Mouse (Mus musculus) limb, embryonic 15.5 days (tissue): ENCODE results near the gene Adap1. TPM values are rescaled to one million over a fixed set of nuclear protein-coding genes. Genes with fewer than 3 reads are reported as not detected.

ENCODE experiments used
- ATAC-seq: fragments of 200-750 bp; cut with Nextera tagmentation; 2 replicates; pipeline ENCODE4 v1.8.0; 2017; ENCODE audit warnings: low read depth, moderate TSS enrichment; ENCODE audit not compliant: insufficient number of reproducible peaks, low FRiP score, low TSS enrichment
- H3K27ac ChIP-seq: fragments of 300-500 bp; sonication (generic); 2 replicates; pipeline ENCODE4 v1.5.1; 2015; ENCODE audit warnings: moderate library complexity, mild to moderate bottlenecking, inconsistent platforms
- H3K27me3 ChIP-seq: fragments of 300-500 bp; sonication (generic); 2 replicates; pipeline ENCODE4 v1.6.1; 2015; ENCODE audit warnings: inconsistent platforms
- H3K36me3 ChIP-seq: fragments of 300-500 bp; sonication (generic); 2 replicates; pipeline ENCODE4 v1.6.1; 2015; ENCODE audit warnings: inconsistent platforms
- H3K4me1 ChIP-seq: fragments of 300-500 bp; sonication (generic); 2 replicates; pipeline ENCODE4 v1.6.1; 2015; ENCODE audit warnings: inconsistent platforms
- H3K4me2 ChIP-seq: fragments of 300-500 bp; sonication (generic); 2 replicates; pipeline ENCODE4 v1.6.1; 2015; ENCODE audit warnings: mild to moderate bottlenecking, inconsistent platforms
- H3K4me3 ChIP-seq: fragments of 300-500 bp; sonication (generic); 2 replicates; pipeline ENCODE4 v1.5.1; 2015; ENCODE audit warnings: mild to moderate bottlenecking, inconsistent platforms
- H3K9ac ChIP-seq: fragments of 300-500 bp; sonication (generic); 2 replicates; pipeline ENCODE4 v1.6.1; 2015; ENCODE audit warnings: inconsistent platforms
- H3K9me3 ChIP-seq: fragments of 300-500 bp; sonication (generic); 2 replicates; pipeline ENCODE4 v1.6.1; 2016; ENCODE audit warnings: inconsistent platforms
- WGBS: fragments of 180-500 bp; shearing (Covaris S2); methylation state at CpG from one replicate; pipeline ENCODE4 v1.1.7; 2015; 5-methylcytosine and 5-hydroxymethylcytosine counted together
- polyA plus RNA-seq: library from polyadenylated mRNA; unstranded; fragments of >200 nt; fragmentation: Nextera tagmentation; extraction: Ambion mirVana; gene quantifications from 2 replicates; pipeline ENCODE4 v1.2.1, GENCODE M21; 2015

The Adap1 gene
- polyA plus RNA-seq, 1 experiment from 2014 or later, result 3.2 TPM

GRCm38 (mm10) chr5:139291811-139292560 is 33.4 kb downstream of the Adap1 start:
- 63% methylated on average over 6 of the region's 6 CpGs for WGBS
- 0 out of 2 replicates have a peak, but pooled peaks cover 2% of the 10 kb centered on the region for H3K4me1 ChIP-seq
- H3K36me3 ChIP-seq, result no peaks in the 10 kb centered on the region
- ATAC-seq, result no peak
- H3K9ac ChIP-seq, result no peak overlapping the region
- H3K9me3 ChIP-seq, result no peaks in the 10 kb centered on the region
- no peaks in the 10 kb centered on the region for H3K27me3 ChIP-seq
- no peak overlapping the region for H3K4me3 ChIP-seq
- no peak overlapping the region for H3K4me2 ChIP-seq
- no peak overlapping the region for H3K27ac ChIP-seq

GRCm38 (mm10) chr5:139290467-139291259 is 34.8 kb downstream of the Adap1 start:
- no peaks in the 10 kb centered on the region for H3K27me3 ChIP-seq
- no peak overlapping the region for H3K4me2 ChIP-seq
- no peaks in the 10 kb centered on the region for H3K36me3 ChIP-seq
- H3K4me3 ChIP-seq, result no peak overlapping the region
- WGBS, result 83% methylated on average over 12 of the region's 12 CpGs
- no peaks in the 10 kb centered on the region for H3K9me3 ChIP-seq
- ATAC-seq, result no peak
- 0 out of 2 replicates have a peak, but pooled peaks cover 2% of the 10 kb centered on the region for H3K4me1 ChIP-seq
- H3K9ac ChIP-seq, result no peak overlapping the region
- H3K27ac ChIP-seq, result no peak overlapping the region

GRCm38 (mm10) chr5:139288591-139288990 is 36.8 kb downstream of the Adap1 start:
- 79% methylated on average over 4 of the region's 4 CpGs for WGBS
- H3K9me3 ChIP-seq, result no peaks in the 10 kb centered on the region
- no peak overlapping the region for H3K4me3 ChIP-seq
- H3K27ac ChIP-seq, result no peak overlapping the region
- 0 out of 2 replicates have a peak, but pooled peaks cover 2% of the 10 kb centered on the region for H3K4me1 ChIP-seq
- H3K4me2 ChIP-seq, result no peak overlapping the region
- no peaks in the 10 kb centered on the region for H3K27me3 ChIP-seq
- ATAC-seq, result no peak
- no peaks in the 10 kb centered on the region for H3K36me3 ChIP-seq
- no peak overlapping the region for H3K9ac ChIP-seq

GRCm38 (mm10) chr5:139287787-139288186 is 37.6 kb downstream of the Adap1 start:
- Histone ChIP-seq H3K4me3 (no peak overlapping the region), H3K9ac (no peak overlapping the region), H3K4me1 (0 out of 2 replicates have a peak, but pooled peaks cover 2% of the 10 kb centered on the region), H3K9me3 (no peaks in the 10 kb centered on the region), H3K27me3 (no peaks in the 10 kb centered on the region), H3K27ac (no peak overlapping the region), H3K4me2 (no peak overlapping the region), H3K36me3 (no peaks in the 10 kb centered on the region)
- 87% methylated on average over 4 of the region's 4 CpGs for WGBS
- no peak for ATAC-seq

- Histone ChIP-seq H3K4me3 (no peak overlapping the region), H3K9me3 (no peaks in the 10 kb centered on the region), H3K9ac (no peak overlapping the region), H3K36me3 (no peaks in the 10 kb centered on the region), H3K27me3 (no peaks in the 10 kb centered on the region), H3K4me2 (no peak overlapping the region), H3K27ac (no peak overlapping the region), H3K4me1 (peaks cover 6% of the 10 kb centered on the region; the same call in 1 of the 2 replicates)
- no peak for ATAC-seq
- WGBS, result 82% methylated on average over 5 of the region's 5 CpGs
These were observed 38.3 kb downstream of the Adap1 start for GRCm38 (mm10) chr5:139287099-139287498.

- no peaks in the 10 kb centered on the region for H3K27me3 ChIP-seq
- ATAC-seq, result no peak
These were observed 39.1 kb downstream of the Adap1 start for GRCm38 (mm10) chr5:139286142-139286941.

GRCm38 (mm10) chr5:139285383-139286067 is 39.9 kb downstream of the Adap1 start:
- no peak overlapping the region for H3K4me3 ChIP-seq
- no peak overlapping the region for H3K27ac ChIP-seq
- H3K4me2 ChIP-seq, result no peak overlapping the region
- H3K9ac ChIP-seq, result no peak overlapping the region
- ATAC-seq, result no peak
- 60% methylated on average over 8 of the region's 8 CpGs for WGBS
- H3K4me1 ChIP-seq, result peaks cover 13% of the 10 kb centered on the region; the same call in 1 of the 2 replicates
- H3K27me3 ChIP-seq, result no peaks in the 10 kb centered on the region
- H3K9me3 ChIP-seq, result no peaks in the 10 kb centered on the region
- no peaks in the 10 kb centered on the region for H3K36me3 ChIP-seq

More at GRCm38 (mm10) chr5:139286142-139286941, 39.1 kb downstream of the Adap1 start:
- H3K36me3 ChIP-seq, result no peaks in the 10 kb centered on the region
- no peaks in the 10 kb centered on the region for H3K9me3 ChIP-seq
- H3K27ac ChIP-seq, result no peak overlapping the region
- WGBS, result 72% methylated on average over 14 of the region's 14 CpGs
- H3K9ac ChIP-seq, result no peak overlapping the region
- H3K4me3 ChIP-seq, result no peak overlapping the region
- H3K4me1 ChIP-seq, result peaks cover 12% of the 10 kb centered on the region; the same call in 1 of the 2 replicates
- no peak overlapping the region for H3K4me2 ChIP-seq

- Histone ChIP-seq H3K36me3 (no peaks in the 10 kb centered on the region), H3K4me2 (no peak overlapping the region), H3K9ac (no peak overlapping the region), H3K9me3 (no peaks in the 10 kb centered on the region), H3K4me3 (no peak overlapping the region), H3K27me3 (no peaks in the 10 kb centered on the region), H3K4me1 (peaks cover 13% of the 10 kb centered on the region; the same call in 1 of the 2 replicates), H3K27ac (no peak overlapping the region)
- WGBS, result 91% methylated on average over 14 of the region's 14 CpGs
- no peak for ATAC-seq
These were observed 41.8 kb downstream of the Adap1 start for GRCm38 (mm10) chr5:139283460-139284180.

- H3K9ac ChIP-seq, result no peak overlapping the region
- H3K27me3 ChIP-seq, result no peaks in the 10 kb centered on the region
- no peak for ATAC-seq
- H3K4me3 ChIP-seq, result no peak overlapping the region
- 6% methylated on average over 15 of the region's 15 CpGs for WGBS
- no peak overlapping the region for H3K27ac ChIP-seq
- H3K4me1 ChIP-seq, result peaks cover 13% of the 10 kb centered on the region; the same call in 1 of the 2 replicates
- H3K4me2 ChIP-seq, result no peak overlapping the region
- no peaks in the 10 kb centered on the region for H3K36me3 ChIP-seq
- no peaks in the 10 kb centered on the region for H3K9me3 ChIP-seq
These were observed 43.2 kb downstream of the Adap1 start for GRCm38 (mm10) chr5:139282191-139282590.

- Histone ChIP-seq H3K27me3 (no peaks in the 10 kb centered on the region), H3K9me3 (no peaks in the 10 kb centered on the region), H3K4me1 (peaks cover 13% of the 10 kb centered on the region; the same call in 1 of the 2 replicates), H3K36me3 (no peaks in the 10 kb centered on the region), H3K4me2 (no peak overlapping the region), H3K9ac (no peak overlapping the region), H3K4me3 (no peak overlapping the region), H3K27ac (no peak overlapping the region)
- no peak for ATAC-seq
- 36% methylated on average over 10 of the region's 11 CpGs for WGBS
These were observed 43.9 kb downstream of the Adap1 start for GRCm38 (mm10) chr5:139281373-139282112.
